Mouse (Mus musculus) lung, postnatal 0 days (tissue): ENCODE results near the gene Slc25a25. TPM values are rescaled to one million over a fixed set of nuclear protein-coding genes. Genes with fewer than 3 reads are reported as not detected.

Source experiments
- ATAC-seq: fragments of 200-750 bp; cut with Nextera tagmentation; 2 replicates; pipeline ENCODE4 v1.8.0; 2017; ENCODE audit warnings: moderate library complexity
- DNase-seq: peaks from one replicate; pipeline ENCODE4 v3.0.0-alpha.2; 2016; ENCODE audit warnings: low spot score
- H3K27ac ChIP-seq: fragments of 300-500 bp; sonication (generic); 2 replicates; pipeline ENCODE4 v1.5.1; 2014; ENCODE audit warnings: antibody characterized with exemption, mild to moderate bottlenecking, low read length, mixed read lengths
- H3K27me3 ChIP-seq: fragments of 300-500 bp; sonication (generic); replicated peaks from 2 replicates; pipeline ENCODE4 v1.6.1; 2014; ENCODE audit warnings: low read length, mixed read lengths; ENCODE audit not compliant: insufficient read depth
- H3K36me3 ChIP-seq: fragments of 300-500 bp; sonication (generic); 2 replicates; pipeline ENCODE4 v1.6.1; 2014; ENCODE audit warnings: low read length, mixed read lengths; ENCODE audit not compliant: insufficient read depth
- H3K4me1 ChIP-seq: fragments of 300-500 bp; sonication (generic); 2 replicates; pipeline ENCODE4 v1.6.1; 2014; ENCODE audit warnings: antibody characterized with exemption, low read depth, low read length, mixed read lengths; ENCODE audit not compliant: insufficient read depth
- H3K4me2 ChIP-seq: fragments of 300-500 bp; sonication (generic); replicated peaks from 2 replicates; pipeline ENCODE4 v1.6.1; 2014; ENCODE audit warnings: low read depth, mild to moderate bottlenecking, low read length, moderate library complexity, mixed read lengths
- H3K4me3 ChIP-seq: fragments of 300-500 bp; sonication (generic); 2 replicates; pipeline ENCODE4 v1.5.1; 2014; ENCODE audit warnings: low read depth, low read length
- H3K9ac ChIP-seq: fragments of 300-500 bp; sonication (generic); replicated peaks from 2 replicates; pipeline ENCODE4 v1.6.1; 2014; ENCODE audit warnings: low read depth, mild to moderate bottlenecking
- H3K9me3 ChIP-seq: fragments of 300-500 bp; sonication (generic); 2 replicates; pipeline ENCODE4 v1.6.1; 2016; ENCODE audit warnings: low read length, mixed read lengths
- CTCF ChIP-seq: IDR thresholded peaks from 2 replicates; pipeline ENCODE4 v1.5.1; 2016; ENCODE audit warnings: antibody characterized with exemption, mild to moderate bottlenecking
- EP300 ChIP-seq: IDR thresholded peaks from 2 replicates; pipeline ENCODE4 v1.6.1; 2016; ENCODE audit warnings: antibody characterized with exemption, mild to moderate bottlenecking, control low read depth
- WGBS: fragments of 180-500 bp; shearing (Covaris S2); extraction: QIAGEN DNeasy Blood & Tissue Kit; methylation state at CpG from one replicate; pipeline ENCODE4 v1.1.7; 2014; 5-methylcytosine and 5-hydroxymethylcytosine counted together
- polyA plus RNA-seq: library from polyadenylated mRNA; unstranded; fragments of >200 nt; fragmentation: Nextera tagmentation; extraction: Ambion mirVana; gene quantifications from 2 replicates; pipeline ENCODE4 v1.2.1, GENCODE M21; 2015

Gene Slc25a25
- polyA plus RNA-seq, 1 experiment from 2014 or later: 16.7 TPM

DNA sequence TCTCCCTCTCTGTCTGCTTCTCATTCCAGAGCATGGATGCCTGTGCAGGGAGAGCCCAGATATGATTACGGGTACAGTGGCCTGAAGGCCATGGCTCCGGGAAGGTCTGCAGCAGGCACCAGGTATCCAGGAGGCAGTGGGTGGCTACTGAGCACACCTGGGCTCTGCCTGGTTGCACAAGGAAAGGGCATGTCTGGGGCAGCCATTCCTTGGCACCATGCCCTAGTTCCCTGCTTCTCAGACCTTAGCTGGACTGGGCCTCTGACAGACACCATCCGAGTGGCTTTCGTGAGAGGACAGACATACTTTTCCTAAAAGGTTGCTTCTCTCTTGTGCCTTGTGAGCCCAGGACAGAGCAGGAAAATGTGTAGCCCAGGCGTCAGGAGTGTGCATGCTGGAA lies 59.2 kb downstream of the Slc25a25 start:
- Histone ChIP-seq H3K27me3 (no peaks in the 10 kb centered on the region), H3K4me2 (no peak overlapping the region), H3K9ac (no peak overlapping the region), H3K9me3 (no peaks in the 10 kb centered on the region), H3K4me1 (peaks cover 8% of the 10 kb centered on the region; the same call in 1 of the 2 replicates), H3K4me3 (no peak overlapping the region), H3K27ac (peak overlapping the region; percentile 68), H3K36me3 (no peaks in the 10 kb centered on the region)
- TF ChIP-seq CTCF: no peak
- TF ChIP-seq EP300: no peak
- no peak for ATAC-seq
- DNase-seq: peak; percentile 53
- WGBS: 63% methylated on average over 5 of the region's 5 CpGs

DNA sequence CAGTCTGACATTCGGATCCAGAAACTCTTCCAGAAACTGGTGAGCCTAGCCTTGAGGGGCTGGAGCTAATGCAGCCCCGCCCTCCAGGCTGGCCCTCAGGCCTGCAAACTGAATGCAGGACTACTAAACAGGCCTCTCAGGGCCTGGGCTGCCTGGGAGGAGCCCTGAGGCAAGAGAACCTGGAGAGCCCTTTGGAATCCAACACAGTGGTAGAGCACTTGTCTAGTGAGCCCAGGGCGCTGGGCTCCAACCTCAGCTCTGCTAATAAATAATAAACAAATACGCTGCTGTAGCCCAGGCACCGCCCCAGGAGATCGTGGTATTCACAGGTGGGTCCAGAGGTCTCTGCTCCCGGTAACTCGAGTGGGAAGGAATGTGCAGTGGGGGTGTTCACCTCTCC lies 60.4 kb downstream of the Slc25a25 start:
- H3K4me1 ChIP-seq: peaks cover 4% of the 10 kb centered on the region; the same call in 1 of the 2 replicates
- no peak for TF ChIP-seq CTCF
- no peak for TF ChIP-seq EP300
- H3K9ac ChIP-seq: no peak overlapping the region
- no peaks in the 10 kb centered on the region for H3K27me3 ChIP-seq
- H3K9me3 ChIP-seq: no peaks in the 10 kb centered on the region
- peak; percentile 53 for DNase-seq
- H3K4me3 ChIP-seq: no peak overlapping the region
- ATAC-seq: peak; percentile 8; the same call in 1 of the 2 replicates
- H3K27ac ChIP-seq: peak overlapping the region; percentile 27
- WGBS: 54% methylated on average over 8 of the region's 8 CpGs
- no peak overlapping the region for H3K4me2 ChIP-seq
- H3K36me3 ChIP-seq: no peaks in the 10 kb centered on the region

GRCm38 (mm10) chr2:32389157-32389556 lies 62.1 kb downstream of the Slc25a25 start:
- Histone ChIP-seq H3K27ac (peak overlapping the region; percentile 1; the same call in 1 of the 2 replicates), H3K27me3 (no peaks in the 10 kb centered on the region), H3K9me3 (no peaks in the 10 kb centered on the region), H3K36me3 (no peaks in the 10 kb centered on the region), H3K4me1 (peaks cover 4% of the 10 kb centered on the region; the same call in 1 of the 2 replicates), H3K4me3 (no peak overlapping the region), H3K4me2 (no peak overlapping the region), H3K9ac (no peak overlapping the region)
- TF ChIP-seq EP300 (no peak), CTCF (no peak)
- 56% methylated on average over 2 of the region's 2 CpGs for WGBS
- ATAC-seq (no peak), DNase-seq (no peak)

GRCm38 (mm10) chr2:32387706-32388490 lies 63.3 kb downstream of the Slc25a25 start, which contains the start of gene Lcn2:
TSS of gene Lcn2 (minus strand) at chr2:32388252.
- Histone ChIP-seq H3K9ac (no peak within 1 kb of the TSS), H3K4me1 (peaks cover 4% of the 10 kb centered on the region; the same call in 1 of the 2 replicates), H3K36me3 (no peaks in the 10 kb centered on the region), H3K27ac (peak within 1 kb of the TSS; percentile 51; the same call in 1 of the 2 replicates), H3K4me3 (no peak within 1 kb of the TSS), H3K4me2 (peak within 1 kb of the TSS; percentile 28), H3K9me3 (no peaks in the 10 kb centered on the region), H3K27me3 (no peaks in the 10 kb centered on the region)
- 32% methylated on average over 5 of the region's 5 CpGs for WGBS
- TF ChIP-seq CTCF: no peak
- TF ChIP-seq EP300: peak; percentile 69
- DNase-seq (peak; percentile 80), ATAC-seq (peak; percentile 70)

GRCm38 (mm10) chr2:32382689-32383088 lies 68.6 kb downstream of the Slc25a25 start:
- Histone ChIP-seq H3K9ac (no peak overlapping the region), H3K4me3 (no peak overlapping the region), H3K27ac (no peak overlapping the region), H3K4me2 (no peak overlapping the region), H3K4me1 (peaks cover 11% of the 10 kb centered on the region; the same call in 1 of the 2 replicates), H3K27me3 (no peaks in the 10 kb centered on the region), H3K36me3 (0 out of 2 replicates have a peak, but pooled peaks cover 6% of the 10 kb centered on the region), H3K9me3 (no peaks in the 10 kb centered on the region)
- DNase-seq: no peak
- no peak for ATAC-seq
- 74% methylated on average over 2 of the region's 2 CpGs for WGBS
- TF ChIP-seq CTCF: no peak
- TF ChIP-seq EP300: no peak

GRCm38 (mm10) chr2:32381775-32382223 lies 69.4 kb downstream of the Slc25a25 start, which contains the start of gene 1110008P14Rik:
TSS of gene 1110008P14Rik (minus strand) at chr2:32381938.
- Histone ChIP-seq H3K36me3 (peaks cover 6% of the 10 kb centered on the region; the same call in 1 of the 2 replicates), H3K4me1 (peaks cover 11% of the 10 kb centered on the region; the same call in 1 of the 2 replicates), H3K4me2 (peak within 1 kb of the TSS; percentile 99), H3K9ac (peak within 1 kb of the TSS; percentile 43; the same call in 1 of the 2 replicates), H3K9me3 (no peaks in the 10 kb centered on the region), H3K27me3 (no peaks in the 10 kb centered on the region), H3K4me3 (peak within 1 kb of the TSS; percentile 57), H3K27ac (no peak within 1 kb of the TSS)
- TF ChIP-seq CTCF: no peak
- no peak for TF ChIP-seq EP300
- 0% methylated on average over 23 of the region's 47 CpGs for WGBS
- DNase-seq (peak; percentile 97), ATAC-seq (peak; percentile 96)
